Mouse (Mus musculus) testis, adult 2 months (tissue): Measurements from ENCODE around the gene Ugt2a3.

Experiments
- CTCF ChIP-seq: fragments of 200-500 bp; IDR thresholded peaks from 2 replicates; pipeline ENCODE4 v1.5.1; 2012; ENCODE audit warnings: low read depth, mild to moderate bottlenecking, inconsistent platforms, low read length, moderate library complexity; ENCODE audit not compliant: control insufficient read depth, insufficient read depth, insufficient replicate concordance
- POLR2A ChIP-seq: fragments of 200-500 bp; IDR thresholded peaks from 2 replicates; pipeline ENCODE4 v1.6.1; 2012; ENCODE audit warnings: low read depth, mild to moderate bottlenecking, inconsistent platforms, low read length, moderate library complexity; ENCODE audit not compliant: control insufficient read depth

GRCm38 (mm10) chr5:87375874-87376383 is 38.9 kb upstream of the Ugt2a3 start:
- TF ChIP-seq POLR2A (no peak), CTCF (no peak)
